Mouse (Mus musculus) hindbrain, embryonic 12.5 days (tissue): ENCODE results near the gene Pdcd11. TPM values are rescaled to one million over a fixed set of nuclear protein-coding genes. Genes with fewer than 3 reads are reported as not detected.

Source experiments
- ATAC-seq: fragments of 200-750 bp; cut with Nextera tagmentation; 2 replicates; pipeline ENCODE4 v1.8.0; 2017; ENCODE audit warnings: moderate TSS enrichment; ENCODE audit not compliant: low FRiP score
- H3K27ac ChIP-seq: fragments of 300-500 bp; sonication (generic); 2 replicates; pipeline ENCODE4 v1.5.1; 2016; ENCODE audit warnings: mild to moderate bottlenecking
- H3K27me3 ChIP-seq: fragments of 300-500 bp; sonication (generic); 2 replicates; pipeline ENCODE4 v1.6.1; 2016; ENCODE audit warnings: mild to moderate bottlenecking
- H3K36me3 ChIP-seq: fragments of 300-500 bp; sonication (generic); 2 replicates; pipeline ENCODE4 v1.6.1; 2016; ENCODE audit warnings: mild to moderate bottlenecking
- H3K4me1 ChIP-seq: fragments of 300-500 bp; sonication (generic); 2 replicates; pipeline ENCODE4 v1.6.1; 2016
- H3K4me2 ChIP-seq: fragments of 300-500 bp; sonication (generic); replicated peaks from 2 replicates; pipeline ENCODE4 v1.6.1; 2016; ENCODE audit warnings: mild to moderate bottlenecking
- H3K4me3 ChIP-seq: fragments of 300-500 bp; sonication (generic); 2 replicates; pipeline ENCODE4 v1.5.1; 2016; ENCODE audit warnings: mild to moderate bottlenecking
- H3K9ac ChIP-seq: fragments of 300-500 bp; sonication (generic); 2 replicates; pipeline ENCODE4 v1.6.1; 2016; ENCODE audit warnings: mild to moderate bottlenecking, moderate library complexity
- H3K9me3 ChIP-seq: fragments of 300-500 bp; sonication (generic); replicated peaks from 2 replicates; pipeline ENCODE4 v1.6.1; 2016; ENCODE audit warnings: mild to moderate bottlenecking
- WGBS: fragments of 180-500 bp; shearing (Covaris S2); methylation state at CpG from one replicate; pipeline ENCODE4 v1.1.7; 2016; 5-methylcytosine and 5-hydroxymethylcytosine counted together
- polyA plus RNA-seq: library from polyadenylated mRNA; unstranded; fragments of >200 nt; fragmentation: Nextera tagmentation; extraction: Ambion mirVana; gene quantifications from 2 replicates; pipeline ENCODE4 v1.2.1, GENCODE M21; 2016

Pdcd11 gene
- 11.4 and 11.5 TPM in 2 replicates for polyA plus RNA-seq

DNA sequence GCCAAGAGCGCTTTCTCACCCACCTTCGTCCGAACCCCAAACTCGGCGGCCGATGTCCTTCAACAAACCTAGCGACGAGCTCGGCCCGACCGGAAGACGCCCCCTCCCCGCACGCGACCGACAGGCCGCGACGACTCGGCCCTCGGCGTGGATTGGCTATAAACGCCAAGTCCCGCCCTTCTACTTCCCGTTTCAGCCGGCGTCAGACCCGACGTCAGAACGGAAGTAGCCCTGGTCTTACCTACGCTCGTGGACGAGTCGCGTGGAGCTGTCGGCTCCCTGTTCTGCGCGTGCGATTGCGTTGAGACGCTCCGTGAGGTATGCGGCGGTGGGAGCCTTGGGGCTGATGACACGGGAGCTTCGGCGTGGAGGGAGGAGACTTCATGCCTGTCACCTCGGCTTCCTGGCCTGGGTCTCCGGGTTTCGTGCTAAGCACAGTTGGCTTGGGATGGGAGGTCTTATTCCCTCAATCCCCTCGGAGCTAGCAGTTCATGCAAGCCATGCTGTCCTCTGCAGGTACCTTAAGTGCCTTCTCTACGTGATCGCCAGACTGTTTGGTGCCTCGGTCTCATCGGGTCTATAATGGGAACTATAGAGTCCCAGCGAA is at the start of gene Pdcd11, which contains the start of gene Usmg5:
Pdcd11 (plus strand) TSS at position 219 of the 607 bp plus-strand sequence.
Usmg5 (minus strand) TSS at position 98 of the 607 bp plus-strand sequence.
- H3K4me1 ChIP-seq: peaks cover 14% of the 10 kb centered on the region
- under 1% methylated on average over 56 of the region's 56 CpGs for WGBS
- H3K27ac ChIP-seq: peak within 1 kb of the TSS; percentile 84
- H3K9me3 ChIP-seq: no peaks in the 10 kb centered on the region
- peak within 1 kb of the TSS; percentile 77 for H3K4me3 ChIP-seq
- ATAC-seq: peak; percentile 99
- peak within 1 kb of the TSS; percentile 85 for H3K4me2 ChIP-seq
- peak within 1 kb of the TSS; percentile 97 for H3K9ac ChIP-seq
- H3K36me3 ChIP-seq: peaks cover 33% of the 10 kb centered on the region
- H3K27me3 ChIP-seq: no peaks in the 10 kb centered on the region

DNA sequence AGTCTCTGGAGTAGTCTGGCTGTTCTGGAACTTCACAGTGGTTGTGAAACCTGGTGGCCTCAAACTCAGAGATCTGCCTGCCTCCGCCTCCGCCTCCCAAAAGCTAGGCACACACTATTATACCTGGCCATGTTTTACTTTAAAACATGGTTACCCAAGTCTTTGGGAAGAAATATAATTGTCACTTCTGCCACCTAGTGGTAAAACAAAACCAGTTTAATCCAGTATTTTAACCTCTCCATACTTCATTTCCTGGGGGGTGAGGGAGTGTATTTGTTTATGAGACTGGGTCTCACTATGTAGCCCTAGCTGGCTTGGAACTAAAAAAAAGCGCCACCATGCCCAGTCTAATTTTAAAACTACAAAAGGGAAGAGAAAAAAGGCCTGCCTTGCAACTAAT is 47.0 kb upstream of the Pdcd11 start:
- Histone ChIP-seq H3K27me3 (no peaks in the 10 kb centered on the region), H3K4me3 (no peak overlapping the region), H3K9ac (no peak overlapping the region), H3K9me3 (no peaks in the 10 kb centered on the region), H3K4me1 (no peaks in the 10 kb centered on the region), H3K36me3 (peaks cover 58% of the 10 kb centered on the region), H3K4me2 (no peak overlapping the region), H3K27ac (no peak overlapping the region)
- no peak for ATAC-seq
- 94% methylated on average over 3 of the region's 3 CpGs for WGBS

DNA sequence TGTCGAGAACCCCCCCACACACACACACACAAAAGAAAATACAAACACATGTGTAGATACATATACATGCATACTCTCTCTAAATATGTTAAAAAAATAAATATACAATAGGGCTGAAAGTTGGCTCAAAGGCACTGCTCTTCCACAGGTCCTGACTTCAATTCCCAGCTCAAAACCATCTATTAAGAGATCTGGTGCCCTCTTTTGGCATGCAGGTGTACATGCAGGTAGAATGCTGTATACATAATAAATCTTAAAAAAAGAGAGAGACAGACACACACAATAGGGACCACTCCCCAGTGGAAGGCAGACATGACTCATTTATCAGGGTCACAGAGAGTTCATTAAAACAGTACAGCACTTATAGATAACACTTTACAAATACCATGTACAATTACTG is 44.2 kb upstream of the Pdcd11 start:
- H3K27me3 ChIP-seq: no peaks in the 10 kb centered on the region
- WGBS: 89% methylated on average over 1 of the region's 1 CpGs
- no peak overlapping the region for H3K4me2 ChIP-seq
- H3K27ac ChIP-seq: no peak overlapping the region
- H3K4me3 ChIP-seq: no peak overlapping the region
- peaks cover 34% of the 10 kb centered on the region for H3K36me3 ChIP-seq
- H3K4me1 ChIP-seq: peaks cover 16% of the 10 kb centered on the region
- no peak overlapping the region for H3K9ac ChIP-seq
- H3K9me3 ChIP-seq: no peaks in the 10 kb centered on the region
- ATAC-seq: no peak

- ATAC-seq: no peak
- 86% methylated on average over 13 of the region's 13 CpGs for WGBS
- H3K36me3 ChIP-seq: peaks cover 32% of the 10 kb centered on the region
- H3K9me3 ChIP-seq: no peaks in the 10 kb centered on the region
- no peak overlapping the region for H3K4me2 ChIP-seq
- no peak overlapping the region for H3K9ac ChIP-seq
- H3K27me3 ChIP-seq: no peaks in the 10 kb centered on the region
- H3K4me1 ChIP-seq: peaks cover 16% of the 10 kb centered on the region
- no peak overlapping the region for H3K4me3 ChIP-seq
- H3K27ac ChIP-seq: no peak overlapping the region
Measured at GRCm38 (mm10) chr19:47047236-47047833, 43.2 kb upstream of the Pdcd11 start.

DNA sequence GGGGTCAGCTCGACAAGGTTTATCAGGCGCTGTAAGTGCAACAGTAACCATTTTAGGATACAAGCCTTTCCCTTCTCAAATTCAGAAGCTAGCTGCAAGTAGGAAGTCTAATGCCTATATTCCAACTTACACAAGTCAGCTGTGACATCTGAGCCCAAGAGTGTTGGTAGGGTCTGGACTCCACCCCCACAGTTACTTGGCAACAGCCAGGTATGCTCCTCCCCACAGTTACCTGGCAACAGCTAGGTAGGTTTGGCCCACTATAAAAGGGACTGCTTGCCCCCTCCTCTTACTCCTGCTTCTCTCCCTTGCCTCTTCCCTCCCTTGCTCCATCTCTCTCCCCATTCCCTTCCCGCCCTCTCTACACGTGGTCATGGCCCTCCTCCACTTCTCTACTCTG is 41.5 kb upstream of the Pdcd11 start:
- peaks cover 16% of the 10 kb centered on the region for H3K4me1 ChIP-seq
- H3K4me2 ChIP-seq: peak overlapping the region; percentile 68
- no peak overlapping the region for H3K27ac ChIP-seq
- H3K9ac ChIP-seq: no peak overlapping the region; the same call in 1 of the 2 replicates
- ATAC-seq: no peak
- no peaks in the 10 kb centered on the region for H3K27me3 ChIP-seq
- H3K9me3 ChIP-seq: no peaks in the 10 kb centered on the region
- 61% methylated on average over 4 of the region's 4 CpGs for WGBS
- H3K36me3 ChIP-seq: peaks cover 29% of the 10 kb centered on the region
- H3K4me3 ChIP-seq: peak overlapping the region; percentile 61

DNA sequence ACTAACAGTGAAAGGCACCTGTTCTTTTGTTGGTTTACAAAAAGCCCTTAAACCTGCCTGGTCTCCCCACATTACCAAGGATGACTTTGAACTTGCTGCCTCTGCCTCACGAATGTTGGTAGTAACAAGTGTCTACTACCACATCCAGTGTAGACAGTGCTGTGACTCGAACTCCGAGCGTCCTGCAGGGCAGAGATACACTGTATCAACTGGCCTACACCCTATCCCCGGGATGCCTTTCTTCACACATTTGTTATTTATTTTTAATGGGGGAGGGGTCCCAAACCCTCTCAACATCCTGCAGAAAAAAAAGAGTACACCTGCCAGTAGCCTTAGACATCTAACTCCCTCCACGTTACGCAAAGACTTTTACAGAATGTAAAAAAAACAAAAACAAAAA is 40.7 kb upstream of the Pdcd11 start:
- H3K4me3 ChIP-seq: peak overlapping the region; percentile 61
- no peaks in the 10 kb centered on the region for H3K27me3 ChIP-seq
- ATAC-seq: no peak
- peak overlapping the region; percentile 87 for H3K9ac ChIP-seq
- H3K27ac ChIP-seq: no peak overlapping the region; the same call in 1 of the 2 replicates
- 11% methylated on average over 7 of the region's 7 CpGs for WGBS
- peak overlapping the region; percentile 68 for H3K4me2 ChIP-seq
- H3K9me3 ChIP-seq: no peaks in the 10 kb centered on the region
- H3K4me1 ChIP-seq: peaks cover 16% of the 10 kb centered on the region
- H3K36me3 ChIP-seq: peaks cover 24% of the 10 kb centered on the region

DNA sequence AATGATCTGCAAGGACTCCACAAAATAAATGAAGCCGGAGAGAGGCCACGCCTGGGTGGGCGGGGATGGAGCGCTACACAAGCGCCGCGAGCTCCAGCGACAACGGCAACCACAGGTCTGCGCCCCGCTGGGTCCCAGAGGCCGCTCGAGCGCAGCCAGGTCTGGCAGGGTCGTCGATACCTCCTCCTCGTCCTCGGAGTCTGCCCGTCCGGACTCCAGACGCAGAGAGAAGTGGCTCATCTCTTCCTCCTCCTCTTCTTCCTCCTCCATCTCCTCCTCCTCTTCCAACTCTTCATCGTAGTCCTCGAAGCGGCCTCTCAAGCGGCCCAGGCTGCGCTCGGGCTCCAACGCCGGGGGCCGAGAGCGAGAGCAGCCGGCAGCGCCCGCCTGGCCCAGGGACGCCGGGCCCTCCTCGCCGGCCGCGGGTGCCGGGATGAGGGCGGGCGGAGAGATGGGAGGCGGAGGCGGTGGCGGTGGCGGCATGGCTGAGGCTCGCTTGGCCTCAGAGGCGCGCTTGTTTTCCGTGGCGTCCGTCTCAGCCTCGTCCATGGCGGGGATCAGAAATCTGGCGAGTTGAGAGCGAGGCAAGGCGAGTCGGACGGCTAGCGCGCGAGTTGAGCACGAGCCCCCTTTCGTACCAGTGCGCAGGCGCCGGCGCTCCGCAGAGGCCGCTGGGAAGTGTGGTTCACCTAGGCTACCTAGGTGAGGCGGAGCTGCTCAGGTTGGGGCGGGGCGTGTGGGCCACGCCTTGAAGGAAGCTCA is 40.1 kb upstream of the Pdcd11 start, which contains the start of gene Pcgf6:
Pcgf6 (minus strand) TSS at position 636 of the 762 bp plus-strand sequence.
- peak; percentile 90 for ATAC-seq
- Histone ChIP-seq H3K9me3 (no peaks in the 10 kb centered on the region), H3K4me2 (peak within 1 kb of the TSS; percentile 68), H3K27me3 (no peaks in the 10 kb centered on the region), H3K27ac (peak within 1 kb of the TSS; percentile 93), H3K9ac (peak within 1 kb of the TSS; percentile 87), H3K36me3 (peaks cover 20% of the 10 kb centered on the region), H3K4me1 (peaks cover 16% of the 10 kb centered on the region), H3K4me3 (peak within 1 kb of the TSS; percentile 61)
- WGBS: under 1% methylated on average over 75 of the region's 75 CpGs

DNA sequence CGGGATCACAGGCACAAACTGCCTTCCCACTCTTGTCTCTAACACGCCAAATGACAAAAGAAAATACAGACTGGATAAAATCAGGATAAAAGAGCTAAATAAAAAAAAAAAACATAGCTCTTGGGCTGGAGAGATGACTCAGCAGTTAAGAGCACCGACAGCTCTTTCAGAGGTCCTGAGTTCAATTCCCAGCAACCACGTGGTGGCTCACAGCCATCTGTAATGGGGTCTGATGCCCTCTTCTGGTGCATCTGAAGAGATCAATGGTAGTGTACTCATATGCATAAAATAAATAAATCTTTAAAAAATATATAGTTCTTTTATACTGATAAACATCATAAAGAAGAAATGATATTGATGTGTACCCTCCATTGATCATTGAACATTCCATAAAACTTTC is 37.6 kb upstream of the Pdcd11 start:
- no peaks in the 10 kb centered on the region for H3K9me3 ChIP-seq
- 82% methylated on average over 4 of the region's 4 CpGs for WGBS
- ATAC-seq: no peak

GRCm38 (mm10) chr19:47053471-47053870 is 37.1 kb upstream of the Pdcd11 start:
- no peak for ATAC-seq
- Histone ChIP-seq H3K4me3 (no peak overlapping the region), H3K9me3 (no peaks in the 10 kb centered on the region), H3K4me1 (peaks cover 16% of the 10 kb centered on the region), H3K36me3 (no peaks in the 10 kb centered on the region), H3K4me2 (no peak overlapping the region), H3K9ac (no peak overlapping the region), H3K27me3 (no peaks in the 10 kb centered on the region), H3K27ac (no peak overlapping the region)
- 87% methylated on average over 4 of the region's 4 CpGs for WGBS

More for the DNA sequence above, 37.6 kb upstream of the Pdcd11 start:
- H3K4me2 ChIP-seq: no peak overlapping the region
- H3K9ac ChIP-seq: no peak overlapping the region
- H3K4me3 ChIP-seq: no peak overlapping the region
- H3K27me3 ChIP-seq: no peaks in the 10 kb centered on the region
- H3K4me1 ChIP-seq: peaks cover 16% of the 10 kb centered on the region
- no peak overlapping the region for H3K27ac ChIP-seq
- H3K36me3 ChIP-seq: no peaks in the 10 kb centered on the region

- Histone ChIP-seq H3K4me3 (no peak overlapping the region), H3K9ac (no peak overlapping the region), H3K9me3 (no peaks in the 10 kb centered on the region), H3K27me3 (no peaks in the 10 kb centered on the region), H3K4me1 (no peaks in the 10 kb centered on the region), H3K4me2 (no peak overlapping the region), H3K36me3 (no peaks in the 10 kb centered on the region), H3K27ac (no peak overlapping the region)
- ATAC-seq: no peak
- 70% methylated on average over 1 of the region's 1 CpGs for WGBS
Measured at GRCm38 (mm10) chr19:47057684-47058083, 32.9 kb upstream of the Pdcd11 start.

- Histone ChIP-seq H3K4me3 (no peak overlapping the region), H3K9ac (no peak overlapping the region), H3K9me3 (no peaks in the 10 kb centered on the region), H3K36me3 (peaks cover under 1% of the 10 kb centered on the region; the same call in 1 of the 2 replicates), H3K4me1 (peaks cover 10% of the 10 kb centered on the region), H3K4me2 (no peak overlapping the region), H3K27me3 (no peaks in the 10 kb centered on the region), H3K27ac (no peak overlapping the region)
- no peak for ATAC-seq
- 93% methylated on average over 3 of the region's 3 CpGs for WGBS
Measured at GRCm38 (mm10) chr19:47065860-47066259, 24.7 kb upstream of the Pdcd11 start.
